Mouse (Mus musculus) bone marrow macrophage, adult 2 months (primary cell): ENCODE measurements around the gene Mast2. TPM values are rescaled to one million over a fixed set of nuclear protein-coding genes. Genes with fewer than 3 reads are reported as not detected.

Source experiments
- H3K27ac ChIP-seq: 2 replicates; pipeline ENCODE4 v1.5.1; 2012; ENCODE audit warnings: low read depth, low read length; ENCODE audit not compliant: insufficient read depth
- H3K4me1 ChIP-seq: 2 replicates; pipeline ENCODE4 v1.6.1; 2012; ENCODE audit warnings: low read length; ENCODE audit not compliant: control insufficient read depth, insufficient read depth
- H3K4me3 ChIP-seq: 2 replicates; pipeline ENCODE4 v1.5.1; 2012; ENCODE audit warnings: mild to moderate bottlenecking, low read length, moderate library complexity; ENCODE audit not compliant: insufficient read depth
- CTCF ChIP-seq: IDR thresholded peaks from 2 replicates; pipeline ENCODE4 v1.5.1; 2012; ENCODE audit warnings: low read depth, mild to moderate bottlenecking, low read length, moderate library complexity
- POLR2A ChIP-seq: IDR thresholded peaks from 2 replicates; pipeline ENCODE4 v1.6.1; 2012; ENCODE audit warnings: mild to moderate bottlenecking, low read depth, low read length, borderline replicate concordance
- polyA plus RNA-seq: library from polyadenylated mRNA; stranded (reverse); fragments of >200 nt; gene quantifications from 2 replicates; pipeline ENCODE4 v1.2.4, GENCODE M21; 2012; ENCODE audit not compliant: missing spikeins, insufficient read depth, insufficient read length

Mast2 gene
- polyA plus RNA-seq, 1 experiment: 21.9 TPM

DNA sequence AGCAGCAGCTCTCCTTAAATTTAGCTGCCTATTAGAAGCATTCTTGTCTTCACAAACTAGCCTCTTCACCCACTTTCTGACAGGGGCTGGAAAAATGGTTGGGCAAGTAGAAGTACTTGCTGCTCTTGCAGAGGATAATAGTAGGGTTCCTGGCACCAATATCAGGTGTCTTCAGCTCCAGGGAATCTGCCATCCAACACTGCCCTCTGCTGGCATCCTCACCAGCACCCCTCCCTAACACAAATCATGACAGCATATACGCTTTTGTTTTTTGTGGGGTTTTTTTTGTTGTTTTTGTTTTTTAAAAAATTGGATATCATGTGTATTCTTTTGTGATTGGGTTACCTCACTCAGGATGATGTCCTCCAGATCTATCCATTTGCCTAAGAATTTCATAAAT is 105.9 kb downstream of the Mast2 start:
- H3K4me1 ChIP-seq: peaks cover 3% of the 10 kb centered on the region
- H3K4me3 ChIP-seq: no peak overlapping the region
- H3K27ac ChIP-seq: no peak overlapping the region
- peak; percentile 31; the same call in 1 of the 2 replicates for TF ChIP-seq CTCF
- no peak for TF ChIP-seq POLR2A

DNA sequence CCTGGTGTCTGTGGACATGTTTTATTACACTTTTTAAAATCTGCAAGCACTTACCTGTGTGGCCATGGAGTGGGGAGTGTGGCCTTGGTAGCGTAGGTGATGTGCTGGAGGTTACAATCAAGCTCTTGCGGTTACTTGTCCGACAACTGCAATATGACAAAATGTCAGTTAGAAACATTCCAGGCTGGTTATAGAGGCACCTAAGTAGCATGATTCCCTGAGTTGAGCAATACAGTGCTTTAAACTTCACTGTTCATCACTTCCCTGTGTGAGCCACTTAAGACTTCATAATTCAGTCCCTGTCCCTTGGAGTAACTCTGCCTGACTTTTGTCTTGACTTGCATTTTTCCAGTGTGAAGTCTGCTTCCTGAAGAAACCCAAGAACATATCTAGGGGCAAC is 111.1 kb downstream of the Mast2 start:
- no peak overlapping the region for H3K27ac ChIP-seq
- TF ChIP-seq POLR2A (no peak), CTCF (no peak)
- no peak overlapping the region for H3K4me3 ChIP-seq
- H3K4me1 ChIP-seq: peaks cover 9% of the 10 kb centered on the region

DNA sequence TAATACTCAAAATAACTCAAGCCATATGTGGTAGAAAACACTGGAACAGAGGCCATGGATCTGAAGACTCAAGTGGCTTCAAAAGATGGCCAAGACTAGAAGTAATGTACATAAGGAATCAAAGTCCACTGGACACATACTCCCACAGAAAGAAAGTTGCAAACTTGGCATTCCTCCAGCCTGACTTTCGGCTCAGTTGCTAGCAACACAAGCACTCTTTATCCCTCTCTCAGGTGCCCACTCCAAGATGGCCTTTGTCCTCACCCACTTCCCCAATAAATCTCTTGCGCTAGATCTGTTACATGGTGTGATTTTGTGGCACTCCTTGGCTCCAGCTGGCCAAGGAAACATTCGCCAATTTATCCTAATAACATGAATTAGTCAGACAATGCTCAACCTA is 111.5 kb downstream of the Mast2 start:
- H3K4me1 ChIP-seq: peaks cover 9% of the 10 kb centered on the region
- H3K27ac ChIP-seq: no peak overlapping the region
- no peak overlapping the region for H3K4me3 ChIP-seq
- TF ChIP-seq POLR2A: no peak
- TF ChIP-seq CTCF: no peak

DNA sequence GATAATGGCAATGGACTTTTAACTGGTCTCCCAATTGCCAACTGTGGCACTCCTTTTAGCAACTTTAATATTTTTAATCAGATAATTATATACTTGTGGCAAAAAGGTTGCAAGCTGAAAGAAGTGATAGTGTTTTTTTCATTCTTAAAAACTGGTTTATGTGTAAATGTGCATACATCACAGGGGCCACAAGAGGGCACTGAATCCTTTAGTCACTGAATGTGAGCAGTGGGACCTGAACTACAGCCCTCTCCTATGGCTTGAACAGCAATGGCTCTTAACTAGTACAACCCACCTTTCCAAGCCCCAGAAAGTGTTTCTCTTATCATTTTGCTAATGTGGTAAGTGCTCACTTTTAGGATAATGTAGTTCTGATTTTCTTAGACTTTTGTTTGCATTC is 121.9 kb downstream of the Mast2 start:
- Histone ChIP-seq H3K27ac (no peak overlapping the region), H3K4me3 (no peak overlapping the region), H3K4me1 (no peaks in the 10 kb centered on the region)
- TF ChIP-seq CTCF (no peak), POLR2A (no peak)

DNA sequence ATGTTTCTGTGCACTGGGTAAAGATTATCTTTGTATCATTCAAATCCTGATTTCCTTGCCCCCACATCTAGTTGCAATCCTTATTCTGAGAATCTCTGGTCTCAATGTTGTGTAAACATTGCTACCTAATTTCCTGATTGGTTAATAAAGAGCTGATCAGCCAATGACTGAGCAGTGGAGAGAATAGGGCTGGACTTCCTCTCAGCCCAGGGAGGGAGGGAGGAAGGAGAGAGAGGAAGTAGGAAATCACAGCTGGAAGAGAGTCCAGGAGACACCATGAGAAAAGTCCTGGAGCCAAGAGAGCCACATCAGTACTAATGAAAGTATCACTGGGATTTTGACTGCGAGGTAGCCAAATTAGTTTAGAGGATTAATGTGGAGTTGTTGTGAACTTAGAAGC is 127.7 kb downstream of the Mast2 start:
- peaks cover 3% of the 10 kb centered on the region for H3K4me1 ChIP-seq
- H3K27ac ChIP-seq: no peak overlapping the region
- TF ChIP-seq POLR2A (no peak), CTCF (no peak)
- H3K4me3 ChIP-seq: no peak overlapping the region

DNA sequence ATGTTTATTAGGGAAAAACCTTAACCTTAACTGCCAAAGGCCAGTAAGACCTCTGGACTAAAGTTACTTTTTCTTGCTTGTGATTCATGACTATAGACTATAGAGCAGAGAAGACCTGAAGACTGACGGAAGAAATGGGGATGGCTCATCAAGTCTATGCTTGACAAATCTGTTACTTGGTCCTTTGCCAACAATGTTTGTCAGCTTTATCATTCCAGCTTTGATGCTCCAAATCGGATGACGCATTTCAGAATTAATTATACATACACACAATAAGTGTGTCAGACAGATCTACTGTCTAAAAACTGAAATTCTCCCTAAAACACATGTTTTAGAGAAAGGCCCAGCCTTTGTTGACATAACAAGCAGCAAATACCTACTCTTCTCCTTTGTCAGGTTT is 134.7 kb downstream of the Mast2 start:
- Histone ChIP-seq H3K4me1 (no peaks in the 10 kb centered on the region), H3K4me3 (no peak overlapping the region), H3K27ac (no peak overlapping the region)
- TF ChIP-seq POLR2A: no peak
- TF ChIP-seq CTCF: no peak

DNA sequence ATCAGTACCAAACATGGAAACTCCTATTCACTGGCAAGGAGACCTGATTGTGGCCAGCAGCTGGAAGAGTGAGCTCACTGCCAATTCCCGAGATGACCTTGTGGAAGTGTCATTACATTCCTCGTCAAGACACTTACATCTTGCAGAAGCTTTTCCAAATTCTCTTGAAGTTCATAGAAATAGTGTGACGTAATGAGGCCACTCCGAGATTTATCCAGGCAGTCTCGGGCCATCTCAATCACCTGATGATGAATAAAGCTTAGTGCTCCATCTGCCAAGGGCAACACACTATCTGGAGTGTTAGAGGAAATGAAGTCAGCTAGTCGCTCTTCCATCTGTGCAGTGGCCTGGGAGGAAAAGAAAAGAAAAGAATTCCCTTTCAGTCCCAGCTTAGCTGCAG is 141.9 kb downstream of the Mast2 start:
- Histone ChIP-seq H3K27ac (no peak overlapping the region), H3K4me1 (no peaks in the 10 kb centered on the region), H3K4me3 (no peak overlapping the region)
- TF ChIP-seq POLR2A (no peak), CTCF (no peak)

DNA sequence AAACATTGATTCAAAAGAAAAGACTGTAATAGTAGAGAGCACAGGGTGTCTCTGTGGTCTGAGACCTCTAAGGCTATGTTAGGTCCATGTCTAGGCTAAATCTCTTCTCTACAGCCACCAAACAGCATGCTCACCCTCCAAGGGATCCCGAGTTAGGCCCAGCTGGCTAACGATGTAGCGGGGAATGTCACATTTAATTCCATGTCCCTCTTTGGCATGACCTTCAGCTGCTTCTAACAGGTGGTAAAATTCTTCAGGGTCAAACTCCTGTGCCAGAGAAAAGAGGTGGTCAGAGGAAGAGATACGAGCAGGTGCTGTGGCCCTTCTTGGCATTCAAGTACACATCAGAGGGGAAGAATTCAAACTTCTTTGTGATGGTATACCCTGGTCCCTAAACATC is 146.4 kb downstream of the Mast2 start:
- TF ChIP-seq POLR2A: no peak
- TF ChIP-seq CTCF: no peak
- Histone ChIP-seq H3K4me3 (no peak overlapping the region), H3K4me1 (no peaks in the 10 kb centered on the region), H3K27ac (no peak overlapping the region)

DNA sequence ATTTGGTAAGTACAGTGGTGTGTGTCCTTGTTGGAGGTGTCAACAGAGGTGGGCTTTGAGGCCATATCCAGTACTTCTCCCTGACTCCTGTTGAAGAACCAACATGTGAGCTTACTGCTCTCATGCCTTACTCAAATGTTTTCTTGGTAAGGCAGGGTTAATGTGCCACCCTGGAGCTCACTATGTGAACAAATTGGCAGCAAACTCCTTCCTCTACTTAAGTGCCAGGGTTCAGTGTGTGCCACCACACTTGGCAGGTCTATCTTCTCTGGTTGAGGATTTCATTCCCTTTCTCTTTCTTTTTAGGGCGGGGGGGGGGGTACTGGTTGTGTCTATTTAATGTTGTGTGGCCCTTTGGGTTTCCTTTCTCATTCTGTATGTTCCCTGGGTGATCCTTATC is 159.4 kb downstream of the Mast2 start:
- TF ChIP-seq POLR2A (no peak), CTCF (no peak)
- Histone ChIP-seq H3K4me1 (peaks cover 28% of the 10 kb centered on the region), H3K27ac (no peak overlapping the region), H3K4me3 (no peak overlapping the region)

DNA sequence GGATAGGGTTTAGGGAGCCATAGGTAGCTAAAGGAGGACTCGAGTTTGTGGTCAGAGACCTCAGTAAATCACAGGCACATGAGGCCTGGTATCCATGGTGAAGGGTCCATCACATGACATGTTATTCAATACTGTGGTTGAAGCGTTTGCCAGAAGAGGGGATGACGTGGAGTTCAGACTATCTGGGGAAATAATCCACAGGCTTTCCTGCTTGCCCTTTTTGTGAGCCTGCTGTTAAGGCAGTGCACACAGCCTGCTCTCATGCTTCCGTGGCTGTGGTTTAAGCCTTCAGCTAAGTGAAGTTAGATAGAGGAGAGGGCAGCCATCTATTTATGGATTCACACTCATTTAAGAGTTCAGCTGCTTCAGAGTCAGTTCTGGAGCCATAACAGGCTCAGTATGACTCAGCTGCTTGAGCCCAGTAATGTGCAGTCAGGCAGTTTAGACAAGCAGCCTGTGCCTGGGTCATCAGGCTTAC is 163.1 kb downstream of the Mast2 start:
- Histone ChIP-seq H3K4me3 (no peak overlapping the region), H3K4me1 (peaks cover 32% of the 10 kb centered on the region), H3K27ac (peak overlapping the region; percentile 90)
- TF ChIP-seq POLR2A: no peak
- no peak for TF ChIP-seq CTCF

DNA sequence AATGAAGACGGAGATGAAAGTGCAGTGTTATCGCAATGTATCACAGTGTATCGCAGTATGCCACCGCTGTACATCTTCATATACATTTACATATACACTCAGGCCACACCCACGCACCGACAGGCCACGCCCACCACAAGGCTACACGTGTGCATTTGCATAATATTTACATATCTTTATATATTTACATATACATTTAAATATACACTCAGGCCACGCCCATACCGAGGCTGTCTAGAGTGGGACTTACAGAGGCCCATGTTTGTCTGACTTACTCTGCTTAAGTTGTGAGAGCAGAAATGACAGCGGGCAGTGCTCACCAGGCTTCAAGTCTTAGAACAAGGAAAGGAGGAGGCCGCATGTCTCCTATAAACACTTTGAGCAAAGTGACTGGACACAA is 170.7 kb downstream of the Mast2 start:
- no peak overlapping the region for H3K4me3 ChIP-seq
- no peaks in the 10 kb centered on the region for H3K4me1 ChIP-seq
- TF ChIP-seq POLR2A (no peak), CTCF (no peak)
- no peak overlapping the region for H3K27ac ChIP-seq
